Mouse (Mus musculus): ENCODE results near the gene Epop.
A peak's percentile ranks its signal among the peaks of the same experiment; 100 is the strongest.

Gene Epop

DNA sequence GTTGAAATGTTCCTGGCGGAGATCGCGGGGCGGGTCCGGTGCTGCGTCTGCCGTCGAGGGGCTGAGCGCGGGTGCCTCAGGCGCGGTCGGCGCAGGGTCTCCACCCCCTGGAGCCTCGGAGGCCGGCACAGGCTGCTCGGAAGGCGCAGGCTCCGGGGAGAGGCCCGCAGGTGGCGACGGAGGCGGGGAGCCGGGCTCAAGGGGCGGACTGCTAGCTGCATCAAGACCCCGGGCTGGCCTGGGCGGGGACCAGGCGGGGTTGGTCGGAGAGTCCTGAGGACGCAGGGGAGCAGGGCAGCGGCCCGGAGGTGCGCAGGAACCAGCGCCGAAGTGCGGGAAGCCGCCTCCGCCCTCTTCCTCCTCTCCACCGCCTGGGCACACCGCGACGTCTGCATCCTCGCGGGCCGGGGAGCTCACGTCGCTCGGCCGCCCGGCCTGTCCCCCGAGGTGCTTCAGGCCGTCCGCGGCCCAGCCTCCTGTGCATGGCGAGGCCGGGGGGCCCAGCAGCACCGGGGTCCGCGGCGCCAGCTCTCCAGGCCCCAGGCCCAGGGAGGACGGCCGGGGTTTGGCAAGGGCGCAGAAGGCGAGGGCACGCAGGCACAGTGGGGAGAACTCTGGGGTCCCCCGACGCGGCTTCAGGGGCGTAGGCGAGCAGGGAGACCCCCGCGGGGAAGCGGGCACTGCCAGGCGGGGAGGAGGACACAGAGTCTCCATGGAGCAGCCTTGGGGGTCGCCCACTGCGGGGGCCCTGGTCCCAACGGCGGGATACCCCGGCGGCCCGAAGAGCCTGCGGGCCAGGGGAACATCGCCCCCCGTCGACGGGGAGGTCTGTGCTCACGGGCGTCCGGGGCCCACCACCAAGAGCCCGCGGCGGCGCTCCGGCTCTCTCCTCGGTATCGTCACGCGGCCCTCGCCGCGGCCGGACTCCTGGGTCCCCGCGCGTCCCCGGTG, 659 bp downstream of the Epop start:
- DNase-seq, result peak in 1 of 2 experiments; percentile 51

DNA sequence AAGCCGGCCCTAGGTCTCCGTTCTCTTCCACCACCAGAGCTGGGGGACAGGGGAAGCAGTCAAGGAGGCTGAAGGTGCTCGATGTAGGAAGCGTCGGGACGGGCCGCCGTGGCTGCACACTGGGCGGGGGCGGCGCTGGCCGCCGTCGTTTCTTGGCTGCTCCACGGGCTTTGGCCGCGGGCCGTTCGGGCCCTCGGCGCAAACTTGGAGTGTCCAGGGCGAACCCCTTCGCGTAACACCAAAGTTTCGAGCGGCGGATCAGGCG, 1.3 kb downstream of the Epop start:
- no peak for DNase-seq

- DNase-seq, result peak in 1 of 2 experiments; percentile 43
Measured at GRCm38 (mm10) chr11:97627556-97628302, 1.8 kb downstream of the Epop start.

GRCm38 (mm10) chr11:97626850-97627249, 2.7 kb downstream of the Epop start:
- no peak for DNase-seq

DNA sequence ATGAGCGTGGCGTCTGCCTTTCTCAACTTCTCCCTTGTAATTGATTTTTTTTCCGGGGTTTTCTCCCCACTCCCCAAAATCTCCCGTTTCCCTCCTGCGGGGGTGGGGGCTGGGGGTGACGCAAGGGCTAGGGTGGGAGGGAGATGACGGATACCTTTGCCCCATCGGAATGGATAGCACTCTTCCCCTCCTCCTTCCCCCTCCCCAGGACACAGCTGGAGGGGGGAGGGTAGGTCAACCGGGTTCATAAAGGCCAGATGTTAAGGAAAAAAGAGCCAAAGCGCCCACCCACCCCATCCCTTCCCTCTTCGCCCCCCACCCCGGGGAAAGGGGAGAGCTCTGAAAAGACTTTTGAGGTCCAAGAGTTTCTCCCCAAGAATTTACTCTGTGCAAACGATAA, 3.1 kb downstream of the Epop start:
- DNase-seq, result no peak

DNA sequence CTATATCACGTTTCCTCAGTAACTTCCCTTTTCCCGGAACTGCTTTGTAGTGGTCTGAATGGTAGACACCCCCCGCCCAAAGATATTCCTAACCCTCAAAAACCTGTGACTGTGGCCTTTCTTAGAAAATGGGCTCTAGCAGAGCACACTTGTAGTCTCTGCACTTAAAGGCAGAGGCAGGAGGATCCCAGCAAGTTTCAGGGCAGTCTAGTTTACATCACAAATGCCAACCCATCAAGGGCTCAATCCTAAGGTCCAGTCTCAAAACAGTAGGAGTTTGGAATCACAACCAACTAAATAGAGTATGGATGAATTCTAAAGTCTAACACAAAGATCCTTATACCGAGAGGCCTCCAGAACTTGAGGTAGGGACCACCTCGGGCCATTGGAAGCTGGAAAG, 4.0 kb downstream of the Epop start:
- DNase-seq, result no peak

GRCm38 (mm10) chr11:97623166-97623565, 6.3 kb downstream of the Epop start:
- DNase-seq, result no peak

DNA sequence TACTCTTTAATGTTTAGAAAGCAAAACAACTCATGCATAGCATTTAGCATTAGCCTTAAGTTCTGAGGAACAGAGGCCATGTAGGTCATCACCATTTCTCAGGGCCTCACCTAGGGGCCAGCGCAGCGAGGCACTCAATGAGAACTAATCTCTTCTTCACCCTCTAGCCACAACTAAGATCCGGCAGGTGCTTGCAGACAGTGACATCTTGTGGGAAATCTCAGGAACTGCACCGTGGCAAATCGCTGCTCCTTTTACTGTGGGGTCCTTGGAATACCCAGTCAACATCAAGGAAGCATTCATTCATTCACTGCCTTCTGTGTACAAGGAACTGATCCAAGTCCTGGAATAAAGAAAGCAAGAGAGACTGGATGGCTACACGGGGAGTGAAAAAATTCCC, 7.1 kb downstream of the Epop start:
- peak; percentile 82 to 87 for DNase-seq

GRCm38 (mm10) chr11:97619391-97619795, 10.1 kb downstream of the Epop start:
- peak; percentile 91 to 99 for DNase-seq

DNA sequence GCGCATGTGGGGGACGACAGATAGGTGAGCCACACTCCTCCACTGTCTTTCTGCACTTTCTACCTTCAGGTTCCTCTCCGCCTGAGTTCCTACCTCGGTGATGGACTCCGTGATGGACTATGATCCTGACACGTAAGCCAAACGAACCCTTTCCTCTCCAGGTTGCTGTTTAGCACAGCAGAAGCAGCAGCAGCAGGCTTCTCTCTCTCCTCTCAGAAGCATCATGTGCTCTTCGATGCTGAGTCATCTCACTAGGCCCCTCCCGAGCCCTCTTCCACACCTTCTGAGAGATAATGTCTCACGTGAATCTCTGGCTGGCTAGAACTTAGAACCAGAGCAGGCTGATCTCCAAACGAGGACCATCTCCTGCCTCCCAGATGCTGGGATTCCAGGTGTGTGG, 11.1 kb downstream of the Epop start:
- DNase-seq, result no peak

DNA sequence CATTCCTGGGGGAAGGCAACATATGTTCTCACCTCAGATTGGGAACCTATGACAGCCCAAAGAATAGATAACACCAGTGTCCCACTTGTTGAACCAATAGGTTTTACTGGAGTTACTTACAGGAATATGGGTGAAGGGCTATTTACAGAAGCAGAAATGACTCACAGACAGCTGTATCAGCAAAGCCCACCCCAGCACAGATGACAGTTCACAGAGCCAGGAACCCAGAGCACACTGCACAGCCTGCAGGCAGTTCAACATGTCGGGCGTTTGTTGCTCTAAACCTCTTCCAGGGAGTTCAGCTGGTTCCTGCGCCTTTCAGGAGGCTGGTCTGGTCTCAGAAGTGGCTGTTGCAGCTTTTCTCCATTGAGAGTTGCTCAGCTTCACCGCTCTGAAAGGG, 14.2 kb downstream of the Epop start:
- no peak for DNase-seq

DNA sequence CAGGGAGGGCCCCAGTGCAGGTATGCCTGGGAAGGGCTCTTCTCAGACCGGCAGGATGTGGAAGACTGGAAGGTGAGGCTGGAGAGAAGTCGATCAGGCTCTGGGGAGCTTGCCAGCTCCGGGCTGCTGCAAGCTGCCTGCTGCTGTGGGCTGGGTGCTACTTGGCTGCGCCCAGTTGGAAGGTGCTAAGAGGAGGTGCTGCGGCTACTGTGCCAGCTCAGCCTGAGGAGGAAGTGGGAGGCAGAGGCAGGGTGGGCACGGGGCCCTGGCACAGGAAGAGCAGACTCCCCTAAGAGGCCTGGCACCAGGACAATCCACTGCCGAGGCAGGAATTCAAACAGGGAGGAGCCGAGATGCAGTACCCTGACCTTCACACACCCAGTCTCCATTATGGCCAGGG, 18.4 kb downstream of the Epop start:
- no peak for DNase-seq

- no peak for DNase-seq
Measured at GRCm38 (mm10) chr11:97609743-97610142, 19.8 kb downstream of the Epop start.

DNA sequence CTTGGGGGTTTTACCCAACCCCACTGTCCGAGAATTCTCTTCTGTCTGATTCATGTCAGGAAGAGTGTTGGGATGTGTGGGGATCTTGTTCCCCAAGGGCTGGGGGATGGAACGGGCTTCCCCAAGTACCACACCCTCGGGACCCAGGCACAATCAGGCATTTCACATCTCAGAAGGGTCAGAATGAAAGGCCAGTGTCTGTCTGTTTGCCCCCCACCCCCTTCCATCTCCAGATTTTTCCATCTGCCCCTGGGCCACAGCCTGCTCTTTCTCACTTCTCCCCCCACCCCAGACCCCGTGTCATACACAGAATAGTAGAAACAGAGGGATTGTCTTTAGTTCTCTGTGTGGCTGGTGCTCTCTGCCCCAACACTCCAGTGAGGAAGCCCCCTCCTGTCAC, 20.6 kb downstream of the Epop start:
- DNase-seq, result no peak

- DNase-seq, result no peak
Measured at GRCm38 (mm10) chr11:97607056-97607725, 22.3 kb downstream of the Epop start.

- DNase-seq, result peak in 1 of 2 experiments; percentile 51
Measured at GRCm38 (mm10) chr11:97603891-97604290, 25.6 kb downstream of the Epop start.

- no peak for DNase-seq
Measured at GRCm38 (mm10) chr11:97602223-97602622, 27.3 kb downstream of the Epop start.

DNA sequence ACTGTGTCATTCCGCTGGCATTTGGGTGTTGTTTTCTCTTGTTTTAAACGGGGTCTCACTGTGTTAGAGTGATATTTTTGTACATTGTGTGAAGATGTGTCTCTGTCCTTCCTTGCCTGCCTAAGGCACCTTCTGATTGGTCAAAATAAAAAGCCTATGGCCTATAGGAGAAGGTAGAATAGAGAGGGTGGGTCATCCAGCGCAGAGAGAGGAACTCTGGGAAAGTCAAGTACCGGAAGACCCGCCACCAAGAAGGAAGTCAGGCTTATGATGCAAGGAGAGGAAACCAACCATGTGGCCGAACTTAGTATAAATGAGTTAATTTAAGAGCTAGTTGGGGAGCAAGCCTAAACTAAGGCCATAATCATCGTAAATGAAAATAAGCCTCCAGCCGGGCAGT, 30.4 kb downstream of the Epop start:
- no peak for DNase-seq

GRCm38 (mm10) chr11:97597945-97598691, 31.4 kb downstream of the Epop start:
- no peak for DNase-seq

- no peak for DNase-seq
Measured at GRCm38 (mm10) chr11:97594136-97594535, 35.4 kb downstream of the Epop start.

- no peak for DNase-seq
Measured at GRCm38 (mm10) chr11:97591910-97592309, 37.6 kb downstream of the Epop start.

DNA sequence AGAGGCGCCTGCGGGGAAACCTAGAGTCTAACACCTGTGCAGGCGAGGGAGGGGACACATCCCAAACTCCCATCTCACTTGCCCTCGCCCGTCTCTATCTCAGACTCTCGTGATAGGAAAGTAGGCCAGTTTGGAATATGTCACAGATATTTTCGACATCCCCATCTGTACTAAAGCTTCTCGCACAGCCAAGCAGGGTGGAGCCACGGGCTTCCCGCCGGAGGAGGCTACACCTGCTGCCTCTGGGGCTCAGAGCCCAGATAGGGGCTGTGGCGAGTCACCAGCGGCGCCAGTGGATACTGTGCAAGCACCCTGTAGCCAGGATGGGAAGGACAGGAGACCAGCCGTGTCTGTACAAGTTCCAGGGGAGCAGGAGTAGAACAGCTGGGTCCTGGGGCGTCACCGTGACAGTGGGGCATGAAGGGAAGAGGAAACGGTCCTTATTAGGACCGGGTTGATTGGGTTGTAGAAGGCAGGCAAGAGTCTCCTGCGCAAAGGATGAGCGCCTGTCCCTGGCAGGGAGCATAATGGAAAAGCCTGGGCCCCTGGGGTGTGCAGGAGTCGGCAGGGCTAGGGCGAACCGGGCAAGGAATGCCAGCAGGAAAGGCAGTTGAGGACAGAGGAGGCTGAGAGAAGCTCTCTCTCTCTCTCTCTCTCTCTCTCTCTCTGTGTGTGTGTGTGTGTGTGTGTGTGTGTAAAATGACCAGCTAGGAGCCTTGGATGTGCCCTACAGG, 39.1 kb downstream of the Epop start:
- DNase-seq, result peak; percentile 33 to 45
